Mouse (Mus musculus) heart, adult 2 months (tissue): ENCODE measurements around the gene Tubb1. TPM values are rescaled to one million over a fixed set of nuclear protein-coding genes. Genes with fewer than 3 reads are reported as not detected.

Experiments
- DNase-seq, 2 experiments: peaks; one replicate each; pipeline ENCODE4 v3.0.0; 2021
- H3K27ac ChIP-seq: fragments of 200-600 bp; 2 replicates; pipeline ENCODE4 v1.8.1; 2022
- H3K27me3 ChIP-seq: fragments of 200-500 bp; 2 replicates; pipeline ENCODE4 v1.6.1; 2012; ENCODE audit warnings: mild to moderate bottlenecking, low read length, inconsistent platforms, mixed read lengths; ENCODE audit not compliant: control insufficient read depth, insufficient read depth
- H3K36me3 ChIP-seq: fragments of 200-500 bp; 2 replicates; pipeline ENCODE4 v1.6.1; 2012; ENCODE audit warnings: low read length, inconsistent platforms; ENCODE audit not compliant: control insufficient read depth, insufficient read depth
- H3K4me1 ChIP-seq: fragments of 200-500 bp; 2 replicates; pipeline ENCODE4 v1.6.1; 2011; ENCODE audit warnings: low read length; ENCODE audit not compliant: control insufficient read depth, insufficient read depth
- H3K4me3 ChIP-seq: fragments of 200-600 bp; 2 replicates; pipeline ENCODE4 v1.8.1; 2022
- H3K79me2 ChIP-seq: fragments of 200-500 bp; replicated peaks from 2 replicates; pipeline ENCODE4 v1.6.1; 2012; ENCODE audit warnings: mild to moderate bottlenecking, inconsistent platforms, low read length, moderate library complexity, mixed read lengths; ENCODE audit not compliant: control insufficient read depth, insufficient read depth
- H3K9ac ChIP-seq: fragments of 200-500 bp; 2 replicates; pipeline ENCODE4 v1.6.1; 2012; ENCODE audit warnings: low read depth, mild to moderate bottlenecking, control low read depth, inconsistent platforms, low read length, mixed read lengths
- CTCF ChIP-seq: fragments of 200-600 bp; IDR thresholded peaks from 2 replicates; pipeline ENCODE4 v1.8.1; 2022; ENCODE audit warnings: antibody characterized with exemption, mild to moderate bottlenecking, moderate library complexity
- EP300 ChIP-seq: fragments of 200-500 bp; IDR thresholded peaks from 2 replicates; pipeline ENCODE4 v1.6.1; 2011; ENCODE audit warnings: low read depth, low read length, control low read depth; ENCODE audit not compliant: insufficient read depth
- POLR2A ChIP-seq: fragments of 200-500 bp; IDR thresholded peaks from 2 replicates; pipeline ENCODE4 v1.6.1; 2011; ENCODE audit warnings: mild to moderate bottlenecking, low read depth, low read length, control low read depth; ENCODE audit not compliant: insufficient read depth
- WGBS: fragments of 180-500 bp; shearing (Covaris S2); methylation state at CpG from one replicate; pipeline ENCODE4 v1.1.7; 2018; 5-methylcytosine and 5-hydroxymethylcytosine counted together
- intact Hi-C: fragments of 180-260 bp; cut with DNase I; formaldehyde crosslinking; loops from one replicate; pipeline ENCODE4 v1.15.1; 2025
- polyA plus RNA-seq: library from polyadenylated mRNA; depleted of rRNA; stranded (reverse); fragments of >200 nt; gene quantifications from 2 replicates; pipeline ENCODE4 v1.2.3, GENCODE M21; 2012
- total RNA-seq, 2 experiments: library from RNA; stranded (reverse); gene quantifications; 2 replicates each; pipeline ENCODE4 v1.2.3; 2021

Tubb1 gene
- total and polyA plus RNA-seq, 3 experiments: 4.1 to 21.4 (median 9.7) TPM

- H3K79me2 ChIP-seq: peaks cover 3% of the 10 kb centered on the region
- H3K4me3 ChIP-seq: peak within 1 kb of the TSS; percentile 95
- no peaks in the 10 kb centered on the region; the same call in 1 of the 2 replicates for H3K4me1 ChIP-seq
- intact Hi-C loops: loop anchor here (10.0 kb wide), 1 partner anchor 391 kb away; no protein-coding TSS in a partner anchor
- peak within 1 kb of the TSS; percentile 96 for H3K27ac ChIP-seq
- H3K27me3 ChIP-seq: no peaks in the 10 kb centered on the region
- 0 out of 2 replicates have a peak, but pooled peaks cover 2% of the 10 kb centered on the region for H3K36me3 ChIP-seq
- 2% methylated on average over 48 of the region's 48 CpGs for WGBS
- TF ChIP-seq POLR2A: peak; percentile 75
- TF ChIP-seq CTCF: peak; percentile 44
- 0 out of 2 replicates have a peak, but pooled peaks have one; percentile 41 for TF ChIP-seq EP300
- H3K9ac ChIP-seq: peak within 1 kb of the TSS; percentile 87
- DNase-seq: peak; percentile 97 to 98
These were observed 13.5 kb downstream of the Tubb1 start, which contains the start of gene Atp5e for GRCm38 (mm10) chr2:174463789-174464523. TSS of gene Atp5e (minus strand) at chr2:174464105.

- no peaks in the 10 kb centered on the region for H3K27me3 ChIP-seq
- H3K4me1 ChIP-seq: peaks cover 8% of the 10 kb centered on the region
- no peak for DNase-seq
- H3K9ac ChIP-seq: no peak overlapping the region
- H3K4me3 ChIP-seq: no peak overlapping the region
- 61% methylated on average over 4 of the region's 4 CpGs for WGBS
- H3K36me3 ChIP-seq: peaks cover 5% of the 10 kb centered on the region; the same call in 1 of the 2 replicates
- intact Hi-C loops: loop anchor here (5.0 to 10.0 kb wide), 2 partner anchors 143 to 396 kb away; partner anchors contain the start of gene Stx16
- H3K79me2 ChIP-seq: no peaks in the 10 kb centered on the region; the same call in 1 of the 2 replicates
- TF ChIP-seq POLR2A (no peak), CTCF (no peak), EP300 (no peak)
- no peak overlapping the region for H3K27ac ChIP-seq
These were observed 19.8 kb downstream of the Tubb1 start for GRCm38 (mm10) chr2:174470333-174470732.

GRCm38 (mm10) chr2:174470786-174471405 is 20.4 kb downstream of the Tubb1 start:
- intact Hi-C loops: loop anchor here (5.0 to 10.0 kb wide), 2 partner anchors 144 to 396 kb away; partner anchors contain the start of gene Stx16
- H3K36me3 ChIP-seq: peaks cover 5% of the 10 kb centered on the region; the same call in 1 of the 2 replicates
- H3K4me1 ChIP-seq: peaks cover 8% of the 10 kb centered on the region
- DNase-seq: no peak
- no peaks in the 10 kb centered on the region; the same call in 1 of the 2 replicates for H3K79me2 ChIP-seq
- TF ChIP-seq POLR2A: no peak
- no peak for TF ChIP-seq CTCF
- TF ChIP-seq EP300: no peak
- H3K27me3 ChIP-seq: no peaks in the 10 kb centered on the region
- H3K4me3 ChIP-seq: no peak overlapping the region
- whole genome bisulfite sequencing: 73% methylated on average over 7 of the region's 7 CpGs
- no peak overlapping the region for H3K27ac ChIP-seq
- H3K9ac ChIP-seq: no peak overlapping the region

GRCm38 (mm10) chr2:174472407-174472806 is 21.9 kb downstream of the Tubb1 start:
- Histone ChIP-seq H3K27me3 (no peaks in the 10 kb centered on the region), H3K4me1 (peaks cover 8% of the 10 kb centered on the region), H3K9ac (peak overlapping the region; percentile 79), H3K27ac (peak overlapping the region; percentile 90), H3K79me2 (no peaks in the 10 kb centered on the region), H3K36me3 (peaks cover 5% of the 10 kb centered on the region; the same call in 1 of the 2 replicates), H3K4me3 (peak overlapping the region; percentile 84)
- no peak for DNase-seq
- TF ChIP-seq CTCF (no peak), EP300 (no peak), POLR2A (no peak)
- 4% methylated on average over 30 of the region's 30 CpGs for WGBS
- intact Hi-C loops: loop anchor here (2.0 to 10.0 kb wide), 3 partner anchors 58 to 398 kb away; partner anchors contain the start of genes Nelfcd and Stx16

GRCm38 (mm10) chr2:174472818-174473549 is 22.5 kb downstream of the Tubb1 start, which contains the start of gene Prelid3b:
TSS of gene Prelid3b (minus strand) at chr2:174473081.
- peak; percentile 99 to 100 for DNase-seq
- Histone ChIP-seq H3K27ac (peak within 1 kb of the TSS; percentile 90), H3K4me1 (peaks cover 8% of the 10 kb centered on the region), H3K36me3 (peaks cover 5% of the 10 kb centered on the region; the same call in 1 of the 2 replicates), H3K9ac (peak within 1 kb of the TSS; percentile 79), H3K27me3 (no peaks in the 10 kb centered on the region), H3K79me2 (no peaks in the 10 kb centered on the region), H3K4me3 (peak within 1 kb of the TSS; percentile 84)
- intact Hi-C loops: loop anchor here (2.0 to 10.0 kb wide), 3 partner anchors 58 to 398 kb away; partner anchors contain the start of genes Nelfcd and Stx16
- TF ChIP-seq POLR2A (peak; percentile 78), CTCF (peak; percentile 13), EP300 (no peak)
- WGBS: 2% methylated on average over 53 of the region's 53 CpGs
